Mouse (Mus musculus) MEL (cell line): Measurements from ENCODE around the gene Insm2.

Source experiments
- BHLHE40 ChIP-seq: IDR thresholded peaks from 2 replicates; pipeline ENCODE4 v1.6.1; 2012; ENCODE audit warnings: low read depth, mild to moderate bottlenecking, inconsistent platforms, low read length, improper control_type of control experiment, borderline replicate concordance
- CHD1 ChIP-seq: IDR thresholded peaks from 2 replicates; pipeline ENCODE4 v1.6.1; 2012; ENCODE audit warnings: low read depth, mild to moderate bottlenecking, inconsistent platforms, low read length, improper control_type of control experiment
- CTCF ChIP-seq, 3 experiments: IDR thresholded peaks in 2 of 3; conservative IDR thresholded peaks in 1 of 3; 2 replicates each; pipeline ENCODE4 v1.5.1; 2011 to 2012; ENCODE audit warnings: low read length in 3 of 3, low read depth in 2 of 3, mild to moderate bottlenecking in 2 of 3, improper control_type of control experiment in 1 of 3, inconsistent platforms in 1 of 3, mixed read lengths in 1 of 3, moderate library complexity in 1 of 3; ENCODE audit not compliant: control insufficient read depth in 1 of 3, insufficient read depth in 1 of 3, poor library complexity in 1 of 3, severe bottlenecking in 1 of 3
- E2F4 ChIP-seq: IDR thresholded peaks from 2 replicates; pipeline ENCODE4 v1.6.1; 2011; ENCODE audit warnings: low read depth, low read length, improper control_type of control experiment, borderline replicate concordance
- GATA1 ChIP-seq: IDR thresholded peaks from 2 replicates; pipeline ENCODE4 v1.6.1; 2011; ENCODE audit warnings: low read depth, low read length, improper control_type of control experiment
- HCFC1 ChIP-seq: IDR thresholded peaks from 2 replicates; pipeline ENCODE4 v1.6.1; 2012; ENCODE audit warnings: low read depth, mild to moderate bottlenecking, inconsistent platforms, low read length, improper control_type of control experiment, moderate library complexity
- JUND ChIP-seq: IDR thresholded peaks from 2 replicates; pipeline ENCODE4 v1.6.1; 2011; ENCODE audit warnings: low read depth, mild to moderate bottlenecking, improper control_type of control experiment, low read length
- POLR2A ChIP-seq, 2 experiments: IDR thresholded peaks; 2 replicates each; pipeline ENCODE4 v1.6.1; 2011 to 2012; ENCODE audit warnings: low read length in 2 of 2, mild to moderate bottlenecking in 2 of 2, control low read depth in 1 of 2, improper control_type of control experiment in 1 of 2, low read depth in 1 of 2, moderate library complexity in 1 of 2; ENCODE audit not compliant: control insufficient read depth in 1 of 2, insufficient read depth in 1 of 2, poor library complexity in 1 of 2
- POLR2AphosphoS5 ChIP-seq: IDR thresholded peaks from 2 replicates; pipeline ENCODE4 v1.6.1; 2012; ENCODE audit warnings: low read depth, borderline replicate concordance, mild to moderate bottlenecking, inconsistent platforms, low read length, moderate library complexity, mixed read lengths
- RCOR1 ChIP-seq: IDR thresholded peaks from 2 replicates; pipeline ENCODE4 v1.6.1; 2012; ENCODE audit warnings: low read depth, mild to moderate bottlenecking, inconsistent platforms, low read length, improper control_type of control experiment
- SMC3 ChIP-seq: IDR thresholded peaks from 2 replicates; pipeline ENCODE4 v1.6.1; 2011; ENCODE audit warnings: low read depth, low read length, improper control_type of control experiment

GRCm38 (mm10) chr12:55571181-55571580 is 28.0 kb upstream of the Insm2 start:
- no peak for TF ChIP-seq E2F4
- TF ChIP-seq CHD1 = no peak
- no peak for TF ChIP-seq BHLHE40
- no peak for TF ChIP-seq POLR2A (IDR thresholded peaks at IDR 0.05; ENCODE audit: control insufficient read depth in 1 of 2, insufficient read depth in 1 of 2, low read depth in 1 of 2, low read length in 2 of 2, poor library complexity in 1 of 2)
- TF ChIP-seq HCFC1 = no peak
- TF ChIP-seq CTCF (IDR thresholded peaks at IDR 0.05 in 2 of 3, conservative IDR thresholded peaks at IDR 0.05 in 1 of 3; ENCODE audit: control insufficient read depth in 1 of 3, insufficient read depth in 1 of 3, low read depth in 2 of 3, low read length in 3 of 3, poor library complexity in 1 of 3, severe bottlenecking in 1 of 3) = no peak
- TF ChIP-seq JUND = no peak
- no peak for TF ChIP-seq POLR2AphosphoS5
- no peak for TF ChIP-seq GATA1
- TF ChIP-seq SMC3 = no peak
- no peak for TF ChIP-seq RCOR1
